Mouse (Mus musculus) midbrain, embryonic 16.5 days (tissue): ENCODE measurements at regions not wholly inside any gene's neighbourhood (a gene's known extent, or its start where the extent isn't known, plus 50 kb on each side); places are given as distances from the start of the nearest gene placed in this dataset.

Experiments used
- ATAC-seq: fragments of 200-750 bp; cut with Nextera tagmentation; 2 replicates; pipeline ENCODE4 v1.8.0; 2017; ENCODE audit warnings: moderate TSS enrichment
- H3K27ac ChIP-seq: fragments of 300-500 bp; sonication (generic); 2 replicates; pipeline ENCODE4 v1.5.1; 2014; ENCODE audit warnings: mild to moderate bottlenecking, low read length, mixed read lengths
- H3K27me3 ChIP-seq: fragments of 300-500 bp; sonication (generic); 2 replicates; pipeline ENCODE4 v1.6.1; 2014; ENCODE audit warnings: low read depth, low read length, mixed read lengths; ENCODE audit not compliant: control insufficient read depth, insufficient read depth
- H3K36me3 ChIP-seq: fragments of 300-500 bp; sonication (generic); 2 replicates; pipeline ENCODE4 v1.6.1; 2014; ENCODE audit warnings: mild to moderate bottlenecking, low read length, moderate library complexity, mixed read lengths; ENCODE audit not compliant: control insufficient read depth, insufficient read depth
- H3K4me1 ChIP-seq: fragments of 300-500 bp; sonication (generic); 2 replicates; pipeline ENCODE4 v1.6.1; 2014; ENCODE audit warnings: mild to moderate bottlenecking, low read length, mixed read lengths; ENCODE audit not compliant: control insufficient read depth, insufficient read depth
- H3K4me2 ChIP-seq: fragments of 300-500 bp; sonication (generic); 2 replicates; pipeline ENCODE4 v1.6.1; 2014; ENCODE audit warnings: mild to moderate bottlenecking, low read length, mixed read lengths
- H3K4me3 ChIP-seq: fragments of 300-500 bp; sonication (generic); 2 replicates; pipeline ENCODE4 v1.5.1; 2014; ENCODE audit warnings: low read depth, mild to moderate bottlenecking, low read length, moderate library complexity, mixed read lengths
- H3K9ac ChIP-seq: fragments of 300-500 bp; sonication (generic); 2 replicates; pipeline ENCODE4 v1.6.1; 2014; ENCODE audit warnings: low read depth, low read length, mixed read lengths
- H3K9me3 ChIP-seq: fragments of 300-500 bp; sonication (generic); replicated peaks from 2 replicates; pipeline ENCODE4 v1.6.1; 2014; ENCODE audit warnings: mild to moderate bottlenecking, low read length, mixed read lengths; ENCODE audit not compliant: control insufficient read depth, poor library complexity, severe bottlenecking
- WGBS: fragments of 180-500 bp; shearing (Covaris S2); extraction: QIAGEN DNeasy Blood & Tissue Kit; methylation state at CpG from one replicate; pipeline ENCODE4 v1.1.7; 2014; 5-methylcytosine and 5-hydroxymethylcytosine counted together

GRCm38 (mm10) chr6:12180951-12181350 lies 273.3 kb downstream of the Phf14 start:
- 91% methylated on average over 3 of the region's 3 CpGs for WGBS
- no peak overlapping the region for H3K9ac ChIP-seq
- H3K27me3 ChIP-seq: no peaks in the 10 kb centered on the region
- H3K27ac ChIP-seq: no peak overlapping the region
- H3K4me2 ChIP-seq: no peak overlapping the region
- ATAC-seq: no peak
- no peaks in the 10 kb centered on the region for H3K36me3 ChIP-seq
- no peaks in the 10 kb centered on the region for H3K9me3 ChIP-seq
- H3K4me3 ChIP-seq: no peak overlapping the region
- no peaks in the 10 kb centered on the region for H3K4me1 ChIP-seq

- H3K4me1 ChIP-seq: no peaks in the 10 kb centered on the region
- H3K27me3 ChIP-seq: no peaks in the 10 kb centered on the region
- no peak overlapping the region for H3K4me3 ChIP-seq
- no peak overlapping the region for H3K9ac ChIP-seq
- 89% methylated on average over 1 of the region's 1 CpGs for WGBS
- H3K27ac ChIP-seq: no peak overlapping the region
- no peak for ATAC-seq
- no peak overlapping the region for H3K4me2 ChIP-seq
- no peaks in the 10 kb centered on the region for H3K9me3 ChIP-seq
- no peaks in the 10 kb centered on the region for H3K36me3 ChIP-seq
Observed at GRCm38 (mm10) chr6:12210190-12210589, 302.6 kb downstream of the Phf14 start.

DNA sequence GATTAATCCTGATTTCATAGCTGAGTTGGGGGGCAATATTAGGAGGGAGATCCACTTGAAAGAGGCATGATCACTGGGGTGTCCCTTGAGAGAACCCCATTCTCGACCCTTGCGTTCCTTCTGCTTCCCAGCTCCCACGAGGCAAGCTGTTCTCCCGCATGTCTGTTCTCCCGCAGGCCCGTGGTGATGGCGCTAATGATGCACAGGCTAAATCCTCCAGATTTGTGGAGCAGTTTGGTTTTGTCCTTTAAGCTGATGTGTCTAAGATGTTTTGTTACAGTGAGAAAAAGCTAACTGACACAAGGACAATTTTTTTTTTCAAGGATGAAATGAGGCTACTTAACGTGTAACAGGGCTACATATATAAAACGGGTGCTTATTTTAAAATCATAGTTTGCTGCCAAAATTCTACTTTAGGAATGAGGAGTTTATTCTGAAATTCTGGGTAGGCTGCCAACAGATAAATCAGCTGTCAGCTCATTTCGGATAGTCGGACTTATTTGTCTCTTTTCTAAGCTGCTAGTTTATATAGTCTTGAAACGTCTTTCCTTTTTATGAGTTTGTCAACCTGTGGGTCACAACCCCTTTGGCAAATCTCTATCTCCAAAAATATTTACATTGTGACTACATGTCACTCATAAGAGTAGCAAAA lies 307.0 kb downstream of the Phf14 start:
- no peak for ATAC-seq
- Histone ChIP-seq H3K9me3 (0 out of 2 replicates have a peak, but pooled peaks cover 3% of the 10 kb centered on the region), H3K9ac (no peak overlapping the region), H3K4me1 (no peaks in the 10 kb centered on the region), H3K36me3 (no peaks in the 10 kb centered on the region), H3K4me3 (no peak overlapping the region), H3K27ac (no peak overlapping the region), H3K27me3 (no peaks in the 10 kb centered on the region), H3K4me2 (no peak overlapping the region)
- 88% methylated on average over 12 of the region's 12 CpGs for WGBS

GRCm38 (mm10) chr6:12215178-12215553 lies 307.6 kb downstream of the Phf14 start:
- ATAC-seq: no peak
- Histone ChIP-seq H3K4me1 (no peaks in the 10 kb centered on the region), H3K9ac (no peak overlapping the region), H3K27ac (no peak overlapping the region), H3K27me3 (no peaks in the 10 kb centered on the region), H3K9me3 (0 out of 2 replicates have a peak, but pooled peaks cover 3% of the 10 kb centered on the region), H3K4me2 (no peak overlapping the region), H3K36me3 (no peaks in the 10 kb centered on the region), H3K4me3 (no peak overlapping the region)
- WGBS: 62% methylated on average over 1 of the region's 1 CpGs

DNA sequence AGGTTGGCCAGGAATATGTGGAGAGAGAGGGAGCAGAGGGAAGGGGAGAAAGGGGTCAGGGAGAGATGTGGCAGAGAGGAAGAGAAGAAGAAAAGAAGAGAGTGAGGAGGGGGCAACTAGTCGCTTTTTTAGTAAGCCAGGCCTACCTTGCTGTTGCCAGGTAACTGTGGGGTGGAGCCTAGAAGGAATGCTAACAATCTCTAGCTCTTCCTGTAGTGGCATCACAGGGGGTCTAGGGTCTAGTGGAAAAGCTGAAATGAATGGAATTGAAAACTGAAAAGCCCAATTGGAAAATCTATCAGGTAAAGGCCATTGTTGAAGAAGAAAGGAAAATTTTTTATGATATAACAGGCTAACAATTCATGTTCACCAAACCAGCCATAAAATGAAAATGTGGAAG lies 336.5 kb downstream of the Phf14 start:
- no peaks in the 10 kb centered on the region for H3K36me3 ChIP-seq
- no peaks in the 10 kb centered on the region for H3K4me1 ChIP-seq
- ATAC-seq: no peak
- H3K9me3 ChIP-seq: no peaks in the 10 kb centered on the region
- H3K27ac ChIP-seq: no peak overlapping the region
- no peak overlapping the region for H3K4me2 ChIP-seq
- 43% methylated on average over 1 of the region's 1 CpGs for WGBS
- H3K9ac ChIP-seq: no peak overlapping the region
- no peaks in the 10 kb centered on the region for H3K27me3 ChIP-seq
- H3K4me3 ChIP-seq: no peak overlapping the region

DNA sequence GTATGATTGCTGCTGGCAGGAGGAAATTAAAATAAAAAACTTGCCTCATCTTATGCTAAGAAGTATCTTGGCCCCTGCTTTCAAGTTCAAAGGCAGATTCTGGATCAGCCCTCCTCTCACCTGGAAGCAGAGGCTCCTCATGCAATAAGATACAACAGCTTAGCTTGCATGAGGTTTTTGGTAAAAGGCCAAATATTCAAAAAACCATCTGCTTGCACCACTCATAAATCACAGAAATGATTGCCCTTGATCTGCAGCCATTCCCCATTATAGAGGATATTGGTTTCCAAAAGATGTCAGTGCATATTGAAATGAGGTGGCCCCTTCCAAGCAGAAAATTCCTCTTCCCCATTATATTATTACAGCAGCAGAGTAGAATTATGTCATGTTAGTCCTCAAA lies 340.4 kb downstream of the Phf14 start:
- H3K4me1 ChIP-seq: no peaks in the 10 kb centered on the region
- no peaks in the 10 kb centered on the region; the same call in 1 of the 2 replicates for H3K9me3 ChIP-seq
- no peak overlapping the region for H3K4me3 ChIP-seq
- H3K9ac ChIP-seq: no peak overlapping the region
- no peaks in the 10 kb centered on the region for H3K27me3 ChIP-seq
- ATAC-seq: no peak
- no peak overlapping the region for H3K27ac ChIP-seq
- no peaks in the 10 kb centered on the region for H3K36me3 ChIP-seq
- H3K4me2 ChIP-seq: no peak overlapping the region

DNA sequence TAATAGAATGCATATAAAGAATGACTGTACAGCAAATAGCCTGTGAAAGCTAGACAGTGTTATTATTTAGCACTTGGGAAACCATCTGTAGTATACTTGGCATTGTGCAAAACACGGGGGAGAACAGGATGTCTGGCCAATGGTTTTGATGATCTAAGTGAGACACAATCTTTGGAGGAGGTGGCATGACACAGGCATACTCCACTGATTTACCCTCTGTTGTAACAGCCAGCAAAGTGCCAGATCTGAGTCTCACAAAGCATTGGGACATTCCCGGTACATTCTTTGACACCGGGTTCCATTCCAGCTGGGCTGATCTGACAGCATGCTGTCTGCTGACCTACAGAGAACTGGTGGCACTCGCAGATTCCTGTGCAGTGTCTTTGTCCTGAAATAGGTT lies 341.0 kb downstream of the Phf14 start:
- Histone ChIP-seq H3K27me3 (no peaks in the 10 kb centered on the region), H3K4me3 (no peak overlapping the region), H3K4me1 (no peaks in the 10 kb centered on the region), H3K9me3 (no peaks in the 10 kb centered on the region; the same call in 1 of the 2 replicates), H3K9ac (no peak overlapping the region), H3K36me3 (no peaks in the 10 kb centered on the region), H3K4me2 (no peak overlapping the region), H3K27ac (no peak overlapping the region)
- no peak for ATAC-seq
- 68% methylated on average over 4 of the region's 4 CpGs for WGBS

DNA sequence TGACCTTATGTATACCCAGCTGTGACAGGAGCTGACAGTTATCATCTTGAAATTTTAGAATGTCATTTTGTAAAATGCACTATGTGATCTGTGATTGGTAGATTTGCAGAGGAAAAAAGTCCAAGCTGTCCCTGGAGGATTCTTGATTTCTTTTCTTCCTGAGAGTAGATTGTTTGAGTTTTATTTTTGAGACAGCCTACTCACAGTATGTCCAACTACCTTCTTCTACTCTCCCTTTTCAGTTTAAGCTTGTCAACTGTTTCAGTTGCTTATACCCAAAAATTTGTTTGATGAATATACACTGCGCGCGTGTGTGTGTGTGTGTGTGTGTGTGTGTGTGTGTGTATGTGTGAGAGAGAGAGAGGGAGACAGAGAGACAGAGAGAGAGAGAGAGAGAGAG lies 346.9 kb downstream of the Phf14 start:
- no peaks in the 10 kb centered on the region; the same call in 1 of the 2 replicates for H3K9me3 ChIP-seq
- H3K36me3 ChIP-seq: no peaks in the 10 kb centered on the region
- no peak overlapping the region for H3K27ac ChIP-seq
- H3K4me3 ChIP-seq: no peak overlapping the region
- H3K27me3 ChIP-seq: no peaks in the 10 kb centered on the region
- WGBS: 91% methylated on average over 3 of the region's 3 CpGs
- H3K4me1 ChIP-seq: peaks cover 8% of the 10 kb centered on the region
- H3K9ac ChIP-seq: no peak overlapping the region
- no peak overlapping the region for H3K4me2 ChIP-seq
- no peak for ATAC-seq

GRCm38 (mm10) chr6:12255434-12255833 lies 347.8 kb downstream of the Phf14 start:
- no peaks in the 10 kb centered on the region for H3K27me3 ChIP-seq
- H3K4me1 ChIP-seq: peaks cover 15% of the 10 kb centered on the region
- H3K9me3 ChIP-seq: no peaks in the 10 kb centered on the region; the same call in 1 of the 2 replicates
- H3K4me2 ChIP-seq: no peak overlapping the region
- no peak overlapping the region for H3K4me3 ChIP-seq
- H3K9ac ChIP-seq: no peak overlapping the region
- ATAC-seq: no peak
- H3K36me3 ChIP-seq: no peaks in the 10 kb centered on the region
- H3K27ac ChIP-seq: no peak overlapping the region
- 55% methylated on average over 1 of the region's 1 CpGs for WGBS
